Mouse (Mus musculus) mature B cell (primary cell): ENCODE measurements at regions not wholly inside any gene's neighbourhood (a gene's known extent, or its start where the extent isn't known, plus 50 kb on each side); places are given as distances from the start of the nearest gene placed in this dataset.

Source experiments
- in situ Hi-C: fragments of 300-500 bp; cut with MboI; formaldehyde crosslinking; loops from 2 replicates; pipeline ENCODE4 v1.14.3; 2019

DNA sequence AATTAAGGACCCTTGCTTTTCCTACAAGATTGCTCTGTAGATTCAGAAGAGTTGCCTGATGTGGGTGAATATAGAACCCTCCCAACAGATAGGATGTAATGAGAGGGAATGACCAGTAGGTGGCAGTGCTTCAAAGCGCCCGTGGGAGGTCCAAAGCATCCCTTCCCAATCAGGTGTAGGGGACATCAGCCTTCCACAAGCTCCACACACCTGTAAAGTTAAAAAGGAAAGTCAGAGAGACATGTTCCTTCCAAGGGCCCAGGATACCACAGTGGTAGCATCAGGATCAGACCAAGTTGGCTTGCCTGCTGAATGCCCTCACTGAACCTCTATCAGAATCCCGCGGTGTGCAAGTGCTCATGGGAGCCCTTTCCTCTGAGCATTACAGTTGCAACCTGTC, 75.7 kb upstream of the Zfp618 start:
- in situ Hi-C loops, result no loop called here

DNA sequence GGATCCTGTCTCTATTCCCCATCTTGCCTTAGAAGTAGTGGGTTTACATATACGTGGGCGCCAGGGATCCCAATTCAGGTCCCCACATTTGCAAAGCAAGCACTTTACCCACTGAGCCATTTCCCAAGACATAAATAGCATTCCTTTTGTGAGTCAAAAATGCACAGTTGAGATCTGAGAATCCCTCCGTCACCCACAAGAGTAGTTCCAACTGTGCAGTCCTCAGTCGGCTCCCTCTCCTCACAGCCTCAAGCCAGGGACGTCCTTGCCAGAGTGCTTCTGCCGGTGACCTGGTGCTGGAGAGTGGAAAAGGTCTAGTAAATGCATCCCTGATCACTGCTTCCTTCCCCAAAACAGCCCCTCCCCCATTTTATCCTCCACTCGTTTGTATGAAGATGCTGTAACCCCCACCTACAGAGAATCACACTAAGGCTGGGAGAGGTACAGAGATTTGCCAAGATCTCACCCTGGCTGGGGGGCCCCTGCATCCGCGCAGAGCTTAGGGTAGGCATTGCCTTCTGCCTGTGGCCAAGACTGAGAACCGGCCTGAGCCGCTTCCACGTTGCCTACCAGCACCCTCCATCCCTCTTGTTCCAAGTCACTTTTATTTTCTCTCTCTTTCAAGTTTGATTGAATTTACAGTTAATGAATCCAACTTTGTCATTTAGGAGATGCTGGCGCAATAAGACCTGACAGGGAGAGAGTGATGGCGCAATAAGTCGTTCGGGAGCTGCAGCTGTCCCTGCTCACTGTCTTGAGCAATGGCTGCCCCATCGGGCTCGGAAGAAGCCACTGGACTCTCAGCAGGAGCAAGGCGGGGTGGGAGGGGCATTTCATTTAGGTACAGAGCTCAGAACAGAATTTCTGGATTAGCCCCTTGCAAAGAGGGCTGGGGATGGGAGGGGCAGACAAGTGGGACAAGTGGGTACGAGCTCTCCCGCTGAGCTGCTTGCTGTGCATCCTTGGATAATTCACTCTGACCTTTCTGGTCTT, 74.5 kb upstream of the Zfp618 start:
- in situ Hi-C loops, result no loop called here

DNA sequence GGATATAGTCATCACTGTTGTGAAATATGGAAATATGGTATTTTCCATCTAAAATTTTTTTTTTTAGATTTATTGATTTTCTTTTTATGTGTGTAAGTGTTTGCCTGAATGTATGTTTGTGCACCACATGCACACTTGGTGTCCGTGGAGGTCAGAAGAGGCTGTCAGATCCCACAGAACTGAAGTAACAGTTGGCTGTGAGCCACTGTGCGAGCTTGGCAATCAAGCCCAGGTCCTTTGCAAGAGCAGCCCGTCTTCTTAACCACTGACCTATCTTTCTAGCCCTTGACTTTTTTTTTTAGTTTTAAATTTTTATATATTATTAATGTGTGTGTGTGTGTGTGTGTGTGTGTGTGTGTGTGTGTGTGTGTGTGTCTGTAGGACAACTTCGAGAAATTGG, 52.5 kb upstream of the Zfp618 start:
- in situ Hi-C loops, result no loop called here
